Mouse (Mus musculus) monocyte, adult 2 months (primary cell): ENCODE data around the gene Cox4i2.

Experiments used
- DNase-seq, 2 experiments: peaks; one replicate each; pipeline ENCODE4 v3.0.0; 2022; ENCODE audit warnings: low spot score in 2 of 2, low read depth in 1 of 2

The Cox4i2 gene

GRCm38 (mm10) chr2:152767618-152768271, 13.8 kb downstream of the Cox4i2 start:
- DNase-seq: peak in 1 of 2 experiments; percentile 27

GRCm38 (mm10) chr2:152769677-152770076, 15.7 kb downstream of the Cox4i2 start:
- no peak for DNase-seq

GRCm38 (mm10) chr2:152771571-152771970, 17.6 kb downstream of the Cox4i2 start:
- DNase-seq: no peak

GRCm38 (mm10) chr2:152772231-152772630, 18.3 kb downstream of the Cox4i2 start:
- DNase-seq: no peak

GRCm38 (mm10) chr2:152775357-152775756, 21.4 kb downstream of the Cox4i2 start:
- DNase-seq: no peak

GRCm38 (mm10) chr2:152776019-152776418, 22.0 kb downstream of the Cox4i2 start:
- DNase-seq: no peak

- DNase-seq: no peak
Measured at GRCm38 (mm10) chr2:152776435-152776834, 22.5 kb downstream of the Cox4i2 start.

- no peak for DNase-seq
Measured at GRCm38 (mm10) chr2:152777081-152777480, 23.1 kb downstream of the Cox4i2 start.

GRCm38 (mm10) chr2:152780466-152780865, 26.5 kb downstream of the Cox4i2 start:
- DNase-seq: no peak

GRCm38 (mm10) chr2:152781031-152781711, 27.2 kb downstream of the Cox4i2 start:
- no peak for DNase-seq

- DNase-seq: no peak
Measured at GRCm38 (mm10) chr2:152782656-152783055, 28.7 kb downstream of the Cox4i2 start.

- no peak for DNase-seq
Measured at GRCm38 (mm10) chr2:152783241-152783640, 29.3 kb downstream of the Cox4i2 start.

GRCm38 (mm10) chr2:152784640-152785039, 30.7 kb downstream of the Cox4i2 start:
- DNase-seq: no peak

GRCm38 (mm10) chr2:152785446-152786350, 31.7 kb downstream of the Cox4i2 start:
- no peak for DNase-seq

GRCm38 (mm10) chr2:152787136-152787535, 33.2 kb downstream of the Cox4i2 start:
- DNase-seq: no peak

- no peak for DNase-seq
Measured at GRCm38 (mm10) chr2:152787543-152787942, 33.6 kb downstream of the Cox4i2 start.

GRCm38 (mm10) chr2:152788892-152789421, 35.0 kb downstream of the Cox4i2 start:
- no peak for DNase-seq

- DNase-seq: no peak
Measured at GRCm38 (mm10) chr2:152789591-152789999, 35.6 kb downstream of the Cox4i2 start.

GRCm38 (mm10) chr2:152792461-152792860, 38.5 kb downstream of the Cox4i2 start:
- no peak for DNase-seq

- no peak for DNase-seq
Measured at GRCm38 (mm10) chr2:152793381-152793780, 39.4 kb downstream of the Cox4i2 start.

GRCm38 (mm10) chr2:152794281-152794827, 40.4 kb downstream of the Cox4i2 start:
- no peak for DNase-seq
